Mouse (Mus musculus) heart, adult 10 weeks (tissue): ENCODE results near the gene Npas1. TPM values are rescaled to one million over a fixed set of nuclear protein-coding genes. Genes with fewer than 3 reads are reported as not detected.

Source experiments
- polyA plus RNA-seq: library from polyadenylated mRNA; stranded (reverse); fragments of 350-450 nt; fragmentation: Illumina TruSeq; extraction: RNeasy Lipid Tissue Mini Kit (QIAGEN cat#74804); gene quantifications from one replicate; pipeline ENCODE4 v1.2.3, GENCODE M21; 2014; ENCODE audit warnings: low read depth, low replicate concordance

Npas1 gene
- polyA plus RNA-seq = not detected

DNA sequence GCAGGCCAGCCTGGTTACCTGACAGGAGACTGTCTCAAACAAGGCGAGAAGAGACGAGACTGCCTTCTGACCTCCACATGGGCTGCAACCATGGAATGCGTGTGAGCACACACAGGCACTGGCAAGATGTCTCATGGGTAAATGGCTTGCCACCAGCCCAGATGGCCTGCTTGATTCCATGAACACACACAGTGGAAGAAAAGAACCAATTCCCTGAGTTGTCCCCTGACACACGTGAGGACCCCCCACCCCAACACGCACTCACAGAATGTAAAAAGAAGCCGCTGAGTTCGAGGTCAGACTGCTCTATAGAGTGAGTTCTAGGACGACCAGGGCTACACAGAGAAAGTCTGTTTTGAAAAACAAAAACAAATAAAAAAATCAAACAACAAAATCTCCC is at the start of gene Npas1:
Gene Npas1, minus strand, starts transcription at position 101 of the 400 bp plus-strand sequence.

GRCm38 (mm10) chr7:16452587-16453073 is 24.9 kb downstream of the Npas1 start, which contains the start of gene Tmem160:
Gene Tmem160 (plus strand): TSS chr7:16452779.

Other genes with a start within 250 kb of the Npas1 start
- 0.71 TPM for gene C5ar2, start 233.6 kb downstream of the Npas1 start, polyA plus RNA-seq
- 4.4 TPM for gene C5ar1, start 218.2 kb downstream of the Npas1 start, polyA plus RNA-seq
- gene Inafm1, start 204.1 kb downstream of the Npas1 start, polyA plus RNA-seq = 11.7 TPM
- gene Ccdc9, start 190.9 kb downstream of the Npas1 start, polyA plus RNA-seq = 72.3 TPM
- gene Bbc3, start 169.3 kb downstream of the Npas1 start, polyA plus RNA-seq = 3.8 TPM
- gene Sae1, start 89.9 kb downstream of the Npas1 start, polyA plus RNA-seq = 36.4 TPM
- 20.4 TPM for gene Zc3h4, start 76.8 kb downstream of the Npas1 start, polyA plus RNA-seq
- gene Tmem160, start 24.9 kb downstream of the Npas1 start, polyA plus RNA-seq = 60.7 TPM
- 23.7 TPM for gene Arhgap35, start 137.3 kb upstream of the Npas1 start, polyA plus RNA-seq
- not detected for gene Ceacam15, start 198.0 kb upstream of the Npas1 start, polyA plus RNA-seq
- gene Ceacam9, start 244.2 kb upstream of the Npas1 start, polyA plus RNA-seq = not detected